Mouse (Mus musculus): ENCODE data around the gene Smyd3. TPM values are rescaled to one million over a fixed set of nuclear protein-coding genes. Genes with fewer than 3 reads are reported as not detected.

Gene Smyd3
- total and polyA plus RNA-seq, 3 experiments = 2.7 to 8.1 (median 7.6) TPM

- Histone ChIP-seq H3K4me1 (ENCODE audit: control insufficient read depth, insufficient read depth, low read length) (no peaks in the 10 kb centered on the region), H3K27me3 (ENCODE audit: control insufficient read depth, insufficient read depth, low read length) (no peaks in the 10 kb centered on the region), H3K36me3 (ENCODE audit: control insufficient read depth, insufficient read depth, low read length) (no peaks in the 10 kb centered on the region), H3K9ac (ENCODE audit: low read depth, low read length) (no peak overlapping the region), H3K27ac (no peak overlapping the region), H3K79me2 (replicated peaks; ENCODE audit: control insufficient read depth, insufficient read depth, low read length) (no peaks in the 10 kb centered on the region), H3K4me3 (no peak overlapping the region)
- TF ChIP-seq CTCF (IDR thresholded peaks at IDR 0.05) = no peak
- no peak for TF ChIP-seq EP300 (IDR thresholded peaks at IDR 0.05; ENCODE audit: insufficient read depth, low read depth, low read length)
- TF ChIP-seq POLR2A (IDR thresholded peaks at IDR 0.05; ENCODE audit: insufficient read depth, low read depth, low read length) = no peak
- intact Hi-C loops (cut with DNase I) = no loop called here
- WGBS = 83% methylated on average over 4 of the region's 4 CpGs
- no peak for DNase-seq
Measured at GRCm38 (mm10) chr1:179184631-179185030, 333.2 kb downstream of the Smyd3 start.

DNA sequence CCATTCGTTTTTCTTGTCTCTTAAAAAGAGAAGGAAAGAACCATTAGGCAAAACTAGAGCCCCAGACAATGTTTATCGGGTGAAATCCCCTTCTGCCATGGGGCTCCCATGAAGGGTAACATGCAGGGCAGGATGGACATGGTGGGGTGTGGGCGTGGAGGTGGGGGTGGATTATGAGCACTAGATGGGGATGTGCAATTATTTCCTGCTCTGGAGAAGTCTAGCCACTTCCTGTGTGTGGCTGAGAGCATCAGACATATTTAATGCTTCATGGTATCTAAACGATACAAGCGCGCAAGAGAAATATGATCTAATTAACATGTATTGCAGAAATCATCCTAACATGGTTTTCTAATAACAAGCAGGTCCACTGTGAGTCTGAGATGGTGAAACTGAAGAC, 334.3 kb downstream of the Smyd3 start:
- intact Hi-C loops (cut with DNase I) = no loop called here
- 84% methylated on average over 6 of the region's 6 CpGs for WGBS
- no peak for DNase-seq

GRCm38 (mm10) chr1:179180546-179180945, 337.3 kb downstream of the Smyd3 start:
- H3K36me3 ChIP-seq (ENCODE audit: control insufficient read depth, insufficient read depth, low read length) = no peaks in the 10 kb centered on the region
- no peaks in the 10 kb centered on the region for H3K27me3 ChIP-seq (ENCODE audit: control insufficient read depth, insufficient read depth, low read length)
- H3K9ac ChIP-seq (ENCODE audit: low read depth, low read length) = no peak overlapping the region
- intact Hi-C loops (cut with DNase I) = no loop called here
- DNase-seq = no peak
- H3K4me3 ChIP-seq = no peak overlapping the region
- H3K27ac ChIP-seq = no peak overlapping the region
- H3K4me1 ChIP-seq (ENCODE audit: control insufficient read depth, insufficient read depth, low read length) = no peaks in the 10 kb centered on the region
- no peak for TF ChIP-seq EP300 (IDR thresholded peaks at IDR 0.05; ENCODE audit: insufficient read depth, low read depth, low read length)
- TF ChIP-seq CTCF (IDR thresholded peaks at IDR 0.05) = no peak
- TF ChIP-seq POLR2A (IDR thresholded peaks at IDR 0.05; ENCODE audit: insufficient read depth, low read depth, low read length) = no peak
- 74% methylated on average over 3 of the region's 3 CpGs for WGBS
- no peaks in the 10 kb centered on the region for H3K79me2 ChIP-seq (replicated peaks; ENCODE audit: control insufficient read depth, insufficient read depth, low read length)

More for the DNA sequence above, 334.3 kb downstream of the Smyd3 start:
- no peaks in the 10 kb centered on the region for H3K27me3 ChIP-seq (ENCODE audit: control insufficient read depth, insufficient read depth, low read length)
- no peak overlapping the region for H3K27ac ChIP-seq
- H3K4me3 ChIP-seq = no peak overlapping the region
- TF ChIP-seq CTCF (IDR thresholded peaks at IDR 0.05) = no peak
- no peak for TF ChIP-seq EP300 (IDR thresholded peaks at IDR 0.05; ENCODE audit: insufficient read depth, low read depth, low read length)
- TF ChIP-seq POLR2A (IDR thresholded peaks at IDR 0.05; ENCODE audit: insufficient read depth, low read depth, low read length) = no peak
- H3K9ac ChIP-seq (ENCODE audit: low read depth, low read length) = no peak overlapping the region
- H3K36me3 ChIP-seq (ENCODE audit: control insufficient read depth, insufficient read depth, low read length) = no peaks in the 10 kb centered on the region
- H3K4me1 ChIP-seq (ENCODE audit: control insufficient read depth, insufficient read depth, low read length) = no peaks in the 10 kb centered on the region
- no peaks in the 10 kb centered on the region for H3K79me2 ChIP-seq (replicated peaks; ENCODE audit: control insufficient read depth, insufficient read depth, low read length)

DNA sequence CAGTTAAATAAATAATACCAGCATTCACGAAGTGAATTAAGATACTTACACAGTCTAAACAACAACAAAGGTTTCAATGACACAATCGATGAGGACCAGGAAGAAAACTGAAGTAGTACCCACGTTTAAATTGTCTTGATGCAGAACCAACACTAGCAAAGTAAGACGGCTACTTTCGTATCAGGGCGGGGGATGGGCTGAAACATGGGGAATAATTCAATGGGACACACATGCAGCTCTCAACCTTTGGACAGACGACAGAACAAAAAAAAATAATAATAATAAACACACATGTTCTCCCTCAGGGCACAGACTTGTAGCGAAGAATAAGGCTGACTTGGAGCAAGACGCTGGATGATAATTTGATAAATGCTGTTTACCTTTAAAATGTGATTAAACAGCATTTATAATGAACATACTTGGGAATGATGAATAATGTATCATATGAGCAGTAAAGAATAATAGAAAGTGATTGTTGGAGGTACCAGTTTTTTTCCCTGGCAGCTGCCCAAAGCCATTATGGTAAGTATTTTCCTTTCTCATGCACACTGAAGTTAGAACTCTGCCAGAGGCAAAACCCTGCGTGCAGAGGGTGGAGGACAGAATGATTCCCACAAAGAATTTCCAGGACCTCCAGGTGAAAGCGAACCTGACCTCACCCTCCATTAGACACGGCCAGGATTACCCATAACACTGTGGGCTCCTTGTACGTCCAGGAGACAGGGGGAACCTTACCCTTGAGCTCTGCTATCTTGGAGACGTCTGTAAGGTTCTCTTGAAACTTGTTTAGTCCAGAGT, 340.8 kb downstream of the Smyd3 start:
- DNase-seq = no peak
- H3K36me3 ChIP-seq (ENCODE audit: control insufficient read depth, insufficient read depth, low read length) = no peaks in the 10 kb centered on the region
- no peak overlapping the region for H3K4me3 ChIP-seq
- TF ChIP-seq EP300 (IDR thresholded peaks at IDR 0.05; ENCODE audit: insufficient read depth, low read depth, low read length) = no peak
- no peak for TF ChIP-seq CTCF (IDR thresholded peaks at IDR 0.05)
- no peak for TF ChIP-seq POLR2A (IDR thresholded peaks at IDR 0.05; ENCODE audit: insufficient read depth, low read depth, low read length)
- no peaks in the 10 kb centered on the region for H3K27me3 ChIP-seq (ENCODE audit: control insufficient read depth, insufficient read depth, low read length)
- H3K79me2 ChIP-seq (replicated peaks; ENCODE audit: control insufficient read depth, insufficient read depth, low read length) = no peaks in the 10 kb centered on the region
- 76% methylated on average over 14 of the region's 14 CpGs for WGBS
- no peak overlapping the region for H3K27ac ChIP-seq
- intact Hi-C loops (cut with DNase I) = no loop called here
- H3K4me1 ChIP-seq (ENCODE audit: control insufficient read depth, insufficient read depth, low read length) = no peaks in the 10 kb centered on the region
- H3K9ac ChIP-seq (ENCODE audit: low read depth, low read length) = no peak overlapping the region

GRCm38 (mm10) chr1:179174241-179174640, 343.6 kb downstream of the Smyd3 start:
- no peaks in the 10 kb centered on the region for H3K79me2 ChIP-seq (replicated peaks; ENCODE audit: control insufficient read depth, insufficient read depth, low read length)
- no peak overlapping the region for H3K4me3 ChIP-seq
- DNase-seq = no peak
- H3K27ac ChIP-seq = no peak overlapping the region
- WGBS = 44% methylated on average over 4 of the region's 4 CpGs
- intact Hi-C loops (cut with DNase I) = no loop called here
- H3K9ac ChIP-seq (ENCODE audit: low read depth, low read length) = no peak overlapping the region
- no peaks in the 10 kb centered on the region for H3K4me1 ChIP-seq (ENCODE audit: control insufficient read depth, insufficient read depth, low read length)
- TF ChIP-seq EP300 (IDR thresholded peaks at IDR 0.05; ENCODE audit: insufficient read depth, low read depth, low read length) = no peak
- TF ChIP-seq CTCF (IDR thresholded peaks at IDR 0.05) = no peak
- no peak for TF ChIP-seq POLR2A (IDR thresholded peaks at IDR 0.05; ENCODE audit: insufficient read depth, low read depth, low read length)
- no peaks in the 10 kb centered on the region for H3K36me3 ChIP-seq (ENCODE audit: control insufficient read depth, insufficient read depth, low read length)
- no peaks in the 10 kb centered on the region for H3K27me3 ChIP-seq (ENCODE audit: control insufficient read depth, insufficient read depth, low read length)

- no peak overlapping the region for H3K4me3 ChIP-seq
- H3K9ac ChIP-seq (ENCODE audit: low read depth, low read length) = no peak overlapping the region
- no peak for DNase-seq
- H3K4me1 ChIP-seq (ENCODE audit: control insufficient read depth, insufficient read depth, low read length) = no peaks in the 10 kb centered on the region
- no peaks in the 10 kb centered on the region for H3K36me3 ChIP-seq (ENCODE audit: control insufficient read depth, insufficient read depth, low read length)
- intact Hi-C loops (cut with DNase I) = no loop called here
- WGBS = 87% methylated on average over 8 of the region's 8 CpGs
- no peaks in the 10 kb centered on the region for H3K79me2 ChIP-seq (replicated peaks; ENCODE audit: control insufficient read depth, insufficient read depth, low read length)
- no peaks in the 10 kb centered on the region for H3K27me3 ChIP-seq (ENCODE audit: control insufficient read depth, insufficient read depth, low read length)
- no peak overlapping the region for H3K27ac ChIP-seq
- no peak for TF ChIP-seq EP300 (IDR thresholded peaks at IDR 0.05; ENCODE audit: insufficient read depth, low read depth, low read length)
- no peak for TF ChIP-seq CTCF (IDR thresholded peaks at IDR 0.05)
- TF ChIP-seq POLR2A (IDR thresholded peaks at IDR 0.05; ENCODE audit: insufficient read depth, low read depth, low read length) = no peak
Measured at GRCm38 (mm10) chr1:179170555-179170954, 347.3 kb downstream of the Smyd3 start.
